Mouse (Mus musculus) heart, adult 2 months (tissue): ENCODE measurements around the gene Pnmt.

Experiments
- CTCF ChIP-seq: fragments of 200-600 bp; IDR thresholded peaks from 2 replicates; pipeline ENCODE4 v1.8.1; 2022; ENCODE audit warnings: antibody characterized with exemption, mild to moderate bottlenecking, moderate library complexity
- EP300 ChIP-seq: fragments of 200-500 bp; IDR thresholded peaks from 2 replicates; pipeline ENCODE4 v1.6.1; 2011; ENCODE audit warnings: low read depth, low read length, control low read depth; ENCODE audit not compliant: insufficient read depth
- POLR2A ChIP-seq: fragments of 200-500 bp; IDR thresholded peaks from 2 replicates; pipeline ENCODE4 v1.6.1; 2011; ENCODE audit warnings: mild to moderate bottlenecking, low read depth, low read length, control low read depth; ENCODE audit not compliant: insufficient read depth

DNA sequence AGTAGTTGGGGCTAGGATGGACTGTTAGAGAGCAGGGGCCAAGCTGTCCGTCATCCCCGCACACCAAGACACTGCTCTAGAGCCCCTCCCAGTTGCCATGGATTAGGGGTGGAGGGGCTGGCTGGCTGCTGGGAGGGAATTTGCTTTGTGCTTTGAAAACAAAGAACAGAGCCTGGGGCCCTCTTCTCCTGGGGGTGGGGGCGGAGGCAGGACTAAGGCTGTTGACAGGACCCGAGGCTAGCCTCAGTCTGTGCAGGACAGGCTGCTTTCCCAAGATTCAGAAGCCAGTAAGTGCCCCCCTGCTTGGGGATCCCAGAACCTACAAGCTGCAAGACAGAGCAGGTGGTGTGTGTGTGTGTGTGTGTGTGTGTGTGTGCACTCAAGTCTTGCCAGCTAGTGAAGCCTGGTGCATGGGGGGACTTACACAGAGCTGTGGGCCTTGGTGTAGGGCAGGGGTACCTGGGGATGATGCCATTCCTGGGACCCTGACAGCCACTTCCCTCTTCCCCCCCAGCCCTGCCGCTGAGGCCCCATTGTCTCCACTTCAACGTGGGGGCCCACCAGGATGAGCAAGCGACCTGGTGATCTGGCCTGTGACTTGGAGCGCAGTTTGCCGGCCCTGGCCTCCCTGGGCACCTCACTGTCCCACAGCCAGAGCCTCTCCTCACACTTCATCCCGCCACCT, 14.6 kb upstream of the Pnmt start:
- TF ChIP-seq CTCF = no peak
- TF ChIP-seq POLR2A = no peak
- no peak for TF ChIP-seq EP300
